Mouse (Mus musculus) cerebellum, adult 9-11 months (tissue): ENCODE data around the gene Kif21b.

Experiments used
- DNase-seq: peaks from one replicate; pipeline ENCODE4 v3.0.0; 2022

Kif21b gene

GRCm38 (mm10) chr1:136130107-136130506, 1.1 kb upstream of the Kif21b start:
- peak; percentile 52 for DNase-seq

- peak; percentile 66 for DNase-seq
These were observed 558 bp downstream of the Kif21b start for GRCm38 (mm10) chr1:136131603-136132291.

- DNase-seq: peak; percentile 40
These were observed 1.4 kb downstream of the Kif21b start for GRCm38 (mm10) chr1:136132386-136133201.

DNA sequence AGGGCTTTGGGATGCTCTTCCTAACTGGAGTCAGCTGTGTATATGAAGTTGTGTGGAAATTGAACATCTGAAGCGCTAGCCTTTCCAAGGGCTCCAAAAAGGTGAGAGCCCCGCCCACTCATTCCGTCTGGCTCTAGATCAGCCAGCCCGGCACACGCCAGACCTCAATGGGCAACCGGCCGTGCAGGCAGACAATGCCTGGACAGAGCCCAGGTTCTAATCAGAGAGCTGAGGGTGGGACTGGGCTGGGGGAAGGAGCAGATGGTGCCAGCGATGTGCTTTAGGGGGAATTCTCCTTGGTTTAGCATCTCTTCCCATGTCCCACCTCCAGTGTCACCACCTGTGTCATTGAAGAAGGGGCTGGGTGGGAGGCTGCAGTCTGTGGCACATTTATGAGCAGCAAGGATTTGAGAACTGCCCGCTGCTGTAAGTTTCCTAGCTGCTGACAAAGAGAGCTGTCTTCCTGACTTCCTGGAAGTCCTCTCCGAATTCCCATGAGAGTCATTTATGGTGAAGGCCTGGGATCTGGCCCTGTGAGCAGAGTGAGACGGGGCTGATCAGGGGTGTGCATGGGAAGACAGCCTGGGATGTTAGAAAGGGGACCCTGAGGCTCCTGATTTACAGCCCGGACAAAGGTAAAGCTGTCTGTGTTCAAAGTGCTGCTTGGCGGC, 2.5 kb downstream of the Kif21b start:
- peak; percentile 68 for DNase-seq

- DNase-seq: no peak
These were observed 3.4 kb downstream of the Kif21b start for GRCm38 (mm10) chr1:136134547-136134946.

GRCm38 (mm10) chr1:136135046-136135445, 3.9 kb downstream of the Kif21b start:
- no peak for DNase-seq

DNA sequence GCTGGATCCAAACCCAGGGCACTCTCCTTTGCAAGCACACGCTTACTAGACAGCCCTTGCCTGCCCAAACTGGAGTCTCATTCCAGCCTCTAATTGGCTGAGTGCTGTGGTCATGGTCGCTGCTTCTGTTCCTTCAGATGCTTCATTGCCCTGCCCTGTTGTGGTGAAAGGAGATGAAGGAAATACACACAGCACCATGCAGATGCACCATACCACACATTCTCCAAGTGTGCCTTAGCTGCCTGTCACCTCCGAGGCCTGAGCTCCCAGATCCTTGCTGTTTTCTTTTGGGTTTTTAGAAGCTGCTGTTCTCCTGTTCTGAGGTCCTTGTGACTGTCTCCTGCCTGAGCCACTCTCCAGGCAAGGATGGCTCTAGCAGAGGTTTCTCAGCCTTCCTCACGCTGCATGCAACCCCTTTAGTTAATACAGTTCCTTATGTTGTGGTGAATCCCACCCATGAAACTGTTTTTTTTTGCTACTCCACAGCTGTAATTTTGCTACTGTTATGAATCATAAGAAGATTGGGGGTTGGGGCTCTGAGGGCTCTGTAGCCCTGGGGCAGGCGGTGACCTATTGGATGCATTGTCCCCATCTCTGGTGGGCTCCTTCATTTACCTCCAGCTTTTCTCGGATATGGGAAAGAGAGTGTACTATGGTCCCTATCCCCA, 4.7 kb downstream of the Kif21b start:
- no peak for DNase-seq

GRCm38 (mm10) chr1:136136547-136136946, 5.4 kb downstream of the Kif21b start:
- no peak for DNase-seq

GRCm38 (mm10) chr1:136137071-136137531, 5.9 kb downstream of the Kif21b start:
- no peak for DNase-seq

GRCm38 (mm10) chr1:136137575-136137974, 6.4 kb downstream of the Kif21b start:
- peak; percentile 42 for DNase-seq

DNA sequence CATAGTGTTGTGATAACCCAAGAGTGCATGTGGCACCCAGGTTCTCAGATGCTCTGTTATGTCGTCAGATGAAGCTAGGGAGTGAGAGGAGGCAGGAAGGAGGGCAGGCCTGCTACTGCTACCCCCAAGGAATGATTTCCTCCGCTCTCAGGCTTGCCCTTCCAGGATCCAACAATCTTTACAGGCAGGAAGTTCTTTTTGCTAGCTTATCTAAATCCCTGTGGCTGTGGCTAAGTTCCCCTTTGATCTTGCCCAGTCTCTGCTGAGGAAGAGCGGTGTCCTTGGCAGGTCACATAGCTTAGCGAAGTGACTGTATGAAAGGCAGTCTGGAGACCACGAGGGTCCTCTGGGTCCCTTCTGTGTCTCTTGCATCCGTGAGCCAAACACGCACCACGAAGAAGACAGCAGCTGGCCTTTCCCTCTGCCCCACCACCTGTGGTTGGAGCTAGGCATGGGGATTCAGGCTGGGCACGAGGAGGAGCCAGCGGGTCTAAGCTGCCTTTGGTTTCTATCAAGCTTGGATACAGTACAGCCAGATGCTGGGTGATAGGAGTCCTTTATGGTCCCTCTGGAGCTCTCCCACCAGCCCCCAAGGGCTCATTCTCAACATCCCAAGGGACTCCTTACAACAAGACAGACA, 7.1 kb downstream of the Kif21b start:
- peak; percentile 41 for DNase-seq

DNA sequence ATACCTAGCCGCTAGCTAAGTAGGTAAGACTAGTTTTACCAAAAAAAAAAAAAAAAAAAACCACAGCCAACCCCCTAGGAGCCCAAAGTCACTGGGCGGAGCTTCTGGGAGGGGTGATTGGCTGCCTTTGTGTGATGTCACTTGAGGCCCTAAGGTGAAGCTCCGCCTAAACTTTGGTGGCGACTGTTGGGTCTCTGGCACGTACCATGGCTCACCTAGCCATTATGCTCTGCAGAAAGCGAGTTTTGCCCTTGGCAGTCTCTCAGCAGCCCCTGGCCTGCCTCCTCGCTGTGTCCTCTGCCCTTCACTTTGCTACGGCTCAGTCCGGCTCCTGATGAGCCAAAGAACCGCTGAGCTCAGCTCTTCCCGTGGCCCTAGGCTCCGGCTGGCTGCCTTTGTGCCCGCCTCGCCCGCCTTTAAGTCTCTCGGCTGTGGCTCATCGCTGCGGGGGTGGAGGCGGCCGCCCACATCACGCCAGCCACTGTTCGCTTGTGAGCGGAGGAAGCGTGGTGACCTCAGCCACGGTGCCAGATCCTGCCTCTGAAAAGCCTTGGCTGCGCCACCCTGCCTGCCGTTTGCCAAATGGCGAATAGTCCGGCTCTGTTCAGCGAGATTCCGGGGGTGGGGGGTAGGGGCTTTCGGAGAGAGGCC, 8.9 kb downstream of the Kif21b start:
- peak; percentile 94 for DNase-seq

DNA sequence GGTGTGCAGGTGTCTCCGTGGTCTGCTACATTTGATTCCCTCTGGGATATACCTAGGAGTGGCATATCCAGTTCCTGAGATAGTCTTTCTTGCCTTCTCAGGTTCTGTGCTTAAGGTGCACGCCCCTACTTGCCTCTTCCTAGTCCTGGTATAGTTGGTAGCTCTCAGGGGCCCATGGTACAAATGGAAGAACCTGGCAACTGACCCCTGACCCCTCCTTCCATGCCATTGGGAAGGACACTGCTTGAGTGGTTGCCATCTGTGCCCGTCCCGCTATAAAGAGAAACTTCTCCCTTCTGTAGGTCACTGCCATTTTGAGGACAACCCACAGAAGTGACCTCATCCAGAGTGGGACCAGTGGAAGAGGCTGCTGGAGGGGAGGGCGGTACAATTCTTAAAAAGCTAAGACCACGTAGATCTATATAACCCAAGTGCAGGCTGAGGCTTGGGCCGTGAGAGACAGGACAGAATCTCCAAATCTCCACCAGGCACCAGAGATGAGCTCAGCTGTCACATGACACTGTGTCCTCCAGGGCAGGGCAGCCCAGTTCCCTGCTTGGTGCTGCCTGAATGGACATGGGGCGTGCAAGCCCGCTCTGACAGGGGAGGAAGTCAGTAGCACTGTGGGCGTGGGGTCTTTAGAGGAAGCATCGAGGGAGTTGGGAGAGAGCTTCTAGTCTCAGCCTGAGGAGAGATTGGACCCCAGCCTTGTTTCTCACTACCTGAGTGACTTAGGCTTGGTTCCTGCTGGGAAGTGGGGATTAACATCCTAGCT, 10.2 kb downstream of the Kif21b start:
- DNase-seq: peak; percentile 65

DNA sequence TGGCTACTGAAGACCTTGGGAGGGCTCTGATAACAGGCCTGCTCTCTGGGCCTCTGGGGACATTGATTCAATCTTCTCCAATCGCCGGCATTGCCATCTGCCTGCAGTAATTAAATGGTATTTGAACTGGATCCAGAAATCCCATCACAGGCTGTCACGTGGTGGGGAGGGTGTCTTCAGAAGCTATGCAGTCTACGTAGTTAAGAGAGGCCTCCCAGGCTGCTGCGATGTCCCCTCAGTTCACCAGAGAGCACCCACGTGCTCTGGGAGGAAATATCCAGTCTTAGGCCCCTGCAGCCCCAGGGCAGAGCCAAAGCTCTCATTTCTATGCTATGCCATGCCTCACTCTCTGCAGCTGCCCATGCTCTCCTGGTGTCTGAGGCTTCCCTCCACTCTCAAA, 11.1 kb downstream of the Kif21b start:
- DNase-seq: peak; percentile 63

- DNase-seq: no peak
These were observed 12.3 kb downstream of the Kif21b start for GRCm38 (mm10) chr1:136143514-136143913.

GRCm38 (mm10) chr1:136149702-136150101, 18.5 kb downstream of the Kif21b start:
- no peak for DNase-seq

- DNase-seq: no peak
These were observed 20.2 kb downstream of the Kif21b start for GRCm38 (mm10) chr1:136151371-136151770.

- DNase-seq: no peak
These were observed 25.1 kb downstream of the Kif21b start for GRCm38 (mm10) chr1:136156304-136156703.

GRCm38 (mm10) chr1:136156951-136157350, 25.8 kb downstream of the Kif21b start:
- no peak for DNase-seq

- no peak for DNase-seq
These were observed 28.6 kb downstream of the Kif21b start for GRCm38 (mm10) chr1:136159830-136160229.

DNA sequence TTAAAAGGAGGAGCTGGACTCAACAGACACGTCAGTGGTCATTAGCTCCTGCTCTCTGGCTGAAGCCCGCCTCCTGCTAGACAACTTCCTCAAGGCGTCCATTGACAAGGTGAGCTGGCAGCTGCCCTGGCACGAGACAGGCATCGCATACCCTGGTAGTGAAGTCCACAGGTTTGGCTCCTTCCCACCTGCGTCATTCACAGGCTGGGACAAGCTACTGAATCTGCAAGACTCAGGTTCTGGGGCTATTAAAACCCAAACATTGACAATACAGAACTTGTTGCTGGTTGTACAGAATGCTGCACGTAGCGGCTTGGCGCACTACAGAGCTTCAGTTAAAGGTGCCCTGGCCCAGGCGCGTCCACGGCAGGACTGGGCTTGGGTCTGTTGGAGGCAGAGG, 29.1 kb downstream of the Kif21b start:
- no peak for DNase-seq
